Mouse (Mus musculus): ENCODE measurements around the gene Sptssb. TPM values are rescaled to one million over a fixed set of nuclear protein-coding genes. Genes with fewer than 3 reads are reported as not detected.

Gene Sptssb
- not detected for total RNA-seq (2018; cell fraction: chromatin; rRNA removed)
- not detected for total RNA-seq (2018; cell fraction: cytosol; rRNA removed)
- not detected for total RNA-seq (2018; cell fraction: nucleus; rRNA removed)
- not detected in 3 replicates for polyA plus RNA-seq (2018)

- Histone ChIP-seq H3K4me3 (ENCODE audit: inconsistent target) (no peak within 1 kb of the TSS), H3K79me2 (ENCODE audit: inconsistent target) (no peaks in the 10 kb centered on the region), H3K27ac (no peak within 1 kb of the TSS), H3K36me3 (ENCODE audit: inconsistent target) (no peaks in the 10 kb centered on the region)
- WGBS (ENCODE audit: missing documents): 2% methylated on average over 24 of the region's 24 CpGs
These were observed at the start of gene Sptssb for GRCm38 (mm10) chr3:69859858-69860588. TSS of gene Sptssb (minus strand) at chr3:69859940.

- 63% methylated on average over 4 of the region's 4 CpGs for WGBS (ENCODE audit: missing documents)
- Histone ChIP-seq H3K4me3 (ENCODE audit: inconsistent target) (no peak overlapping the region), H3K36me3 (ENCODE audit: inconsistent target) (no peaks in the 10 kb centered on the region), H3K79me2 (ENCODE audit: inconsistent target) (no peaks in the 10 kb centered on the region), H3K27ac (no peak overlapping the region)
These were observed 48.3 kb upstream of the Sptssb start for GRCm38 (mm10) chr3:69908074-69908473.

GRCm38 (mm10) chr3:69907564-69907963 lies 47.8 kb upstream of the Sptssb start:
- no peaks in the 10 kb centered on the region for H3K36me3 ChIP-seq (ENCODE audit: inconsistent target)
- no peak overlapping the region for H3K4me3 ChIP-seq (ENCODE audit: inconsistent target)
- 64% methylated on average over 5 of the region's 6 CpGs for WGBS (ENCODE audit: missing documents)
- no peak overlapping the region for H3K27ac ChIP-seq
- H3K79me2 ChIP-seq (ENCODE audit: inconsistent target): no peaks in the 10 kb centered on the region

GRCm38 (mm10) chr3:69902787-69903477 lies 43.2 kb upstream of the Sptssb start:
- Histone ChIP-seq H3K27ac (no peak overlapping the region), H3K36me3 (ENCODE audit: inconsistent target) (no peaks in the 10 kb centered on the region), H3K79me2 (ENCODE audit: inconsistent target) (no peaks in the 10 kb centered on the region), H3K4me3 (ENCODE audit: inconsistent target) (no peak overlapping the region)
- 78% methylated on average over 9 of the region's 9 CpGs for WGBS (ENCODE audit: missing documents)

GRCm38 (mm10) chr3:69902382-69902781 lies 42.6 kb upstream of the Sptssb start:
- no peak overlapping the region for H3K4me3 ChIP-seq (ENCODE audit: inconsistent target)
- H3K79me2 ChIP-seq (ENCODE audit: inconsistent target): no peaks in the 10 kb centered on the region
- no peaks in the 10 kb centered on the region for H3K36me3 ChIP-seq (ENCODE audit: inconsistent target)
- no peak overlapping the region for H3K27ac ChIP-seq
- WGBS (ENCODE audit: missing documents): 51% methylated on average over 2 of the region's 2 CpGs

- Histone ChIP-seq H3K27ac (no peak overlapping the region), H3K36me3 (ENCODE audit: inconsistent target) (no peaks in the 10 kb centered on the region), H3K79me2 (ENCODE audit: inconsistent target) (no peaks in the 10 kb centered on the region), H3K4me3 (ENCODE audit: inconsistent target) (no peak overlapping the region)
These were observed 42.2 kb upstream of the Sptssb start for GRCm38 (mm10) chr3:69901874-69902381.

GRCm38 (mm10) chr3:69900335-69900734 lies 40.6 kb upstream of the Sptssb start:
- H3K79me2 ChIP-seq (ENCODE audit: inconsistent target): no peaks in the 10 kb centered on the region
- WGBS (ENCODE audit: missing documents): 86% methylated on average over 5 of the region's 5 CpGs
- H3K4me3 ChIP-seq (ENCODE audit: inconsistent target): no peak overlapping the region
- H3K27ac ChIP-seq: no peak overlapping the region
- H3K36me3 ChIP-seq (ENCODE audit: inconsistent target): no peaks in the 10 kb centered on the region

GRCm38 (mm10) chr3:69897917-69898594 lies 38.3 kb upstream of the Sptssb start:
- Histone ChIP-seq H3K27ac (no peak overlapping the region), H3K4me3 (ENCODE audit: inconsistent target) (no peak overlapping the region), H3K79me2 (ENCODE audit: inconsistent target) (no peaks in the 10 kb centered on the region), H3K36me3 (ENCODE audit: inconsistent target) (no peaks in the 10 kb centered on the region)
- 81% methylated on average over 7 of the region's 8 CpGs for WGBS (ENCODE audit: missing documents)

- Histone ChIP-seq H3K79me2 (ENCODE audit: inconsistent target) (no peaks in the 10 kb centered on the region), H3K4me3 (ENCODE audit: inconsistent target) (no peak overlapping the region), H3K36me3 (ENCODE audit: inconsistent target) (no peaks in the 10 kb centered on the region), H3K27ac (no peak overlapping the region)
- 96% methylated on average over 11 of the region's 11 CpGs for WGBS (ENCODE audit: missing documents)
These were observed 35.8 kb upstream of the Sptssb start for GRCm38 (mm10) chr3:69895516-69895915.

- Histone ChIP-seq H3K36me3 (ENCODE audit: inconsistent target) (no peaks in the 10 kb centered on the region), H3K27ac (no peak overlapping the region), H3K4me3 (ENCODE audit: inconsistent target) (no peak overlapping the region), H3K79me2 (ENCODE audit: inconsistent target) (no peaks in the 10 kb centered on the region)
- WGBS (ENCODE audit: missing documents): 76% methylated on average over 9 of the region's 9 CpGs
These were observed 32.7 kb upstream of the Sptssb start for GRCm38 (mm10) chr3:69892187-69893094.

GRCm38 (mm10) chr3:69885866-69886265 lies 26.1 kb upstream of the Sptssb start:
- Histone ChIP-seq H3K79me2 (ENCODE audit: inconsistent target) (no peaks in the 10 kb centered on the region), H3K36me3 (ENCODE audit: inconsistent target) (no peaks in the 10 kb centered on the region), H3K27ac (no peak overlapping the region), H3K4me3 (ENCODE audit: inconsistent target) (no peak overlapping the region)
- 82% methylated on average over 2 of the region's 2 CpGs for WGBS (ENCODE audit: missing documents)

- Histone ChIP-seq H3K27ac (no peak overlapping the region), H3K79me2 (ENCODE audit: inconsistent target) (no peaks in the 10 kb centered on the region), H3K4me3 (ENCODE audit: inconsistent target) (no peak overlapping the region), H3K36me3 (ENCODE audit: inconsistent target) (no peaks in the 10 kb centered on the region)
- 80% methylated on average over 1 of the region's 1 CpGs for WGBS (ENCODE audit: missing documents)
These were observed 24.0 kb upstream of the Sptssb start for GRCm38 (mm10) chr3:69883710-69884109.

GRCm38 (mm10) chr3:69877538-69877937 lies 17.8 kb upstream of the Sptssb start:
- Histone ChIP-seq H3K27ac (no peak overlapping the region), H3K4me3 (ENCODE audit: inconsistent target) (no peak overlapping the region), H3K79me2 (ENCODE audit: inconsistent target) (no peaks in the 10 kb centered on the region), H3K36me3 (ENCODE audit: inconsistent target) (no peaks in the 10 kb centered on the region)
- 83% methylated on average over 2 of the region's 2 CpGs for WGBS (ENCODE audit: missing documents)

- H3K79me2 ChIP-seq (ENCODE audit: inconsistent target): no peaks in the 10 kb centered on the region
- no peak overlapping the region for H3K27ac ChIP-seq
- 6% methylated on average over 3 of the region's 3 CpGs for WGBS (ENCODE audit: missing documents)
- H3K4me3 ChIP-seq (ENCODE audit: inconsistent target): no peak overlapping the region
- H3K36me3 ChIP-seq (ENCODE audit: inconsistent target): no peaks in the 10 kb centered on the region
These were observed 15.0 kb upstream of the Sptssb start for GRCm38 (mm10) chr3:69874721-69875120.
